Mouse (Mus musculus) heart, adult 2 months (tissue): ENCODE data around the gene Smim23. TPM values are rescaled to one million over a fixed set of nuclear protein-coding genes. Genes with fewer than 3 reads are reported as not detected.

Experiments used
- DNase-seq, 2 experiments: peaks; one replicate each; pipeline ENCODE4 v3.0.0; 2021
- H3K27ac ChIP-seq: fragments of 200-600 bp; 2 replicates; pipeline ENCODE4 v1.8.1; 2022
- H3K27me3 ChIP-seq: fragments of 200-500 bp; 2 replicates; pipeline ENCODE4 v1.6.1; 2012; ENCODE audit warnings: mild to moderate bottlenecking, low read length, inconsistent platforms, mixed read lengths; ENCODE audit not compliant: control insufficient read depth, insufficient read depth
- H3K36me3 ChIP-seq: fragments of 200-500 bp; 2 replicates; pipeline ENCODE4 v1.6.1; 2012; ENCODE audit warnings: low read length, inconsistent platforms; ENCODE audit not compliant: control insufficient read depth, insufficient read depth
- H3K4me1 ChIP-seq: fragments of 200-500 bp; 2 replicates; pipeline ENCODE4 v1.6.1; 2011; ENCODE audit warnings: low read length; ENCODE audit not compliant: control insufficient read depth, insufficient read depth
- H3K4me3 ChIP-seq: fragments of 200-600 bp; 2 replicates; pipeline ENCODE4 v1.8.1; 2022
- H3K79me2 ChIP-seq: fragments of 200-500 bp; replicated peaks from 2 replicates; pipeline ENCODE4 v1.6.1; 2012; ENCODE audit warnings: mild to moderate bottlenecking, inconsistent platforms, low read length, moderate library complexity, mixed read lengths; ENCODE audit not compliant: control insufficient read depth, insufficient read depth
- H3K9ac ChIP-seq: fragments of 200-500 bp; 2 replicates; pipeline ENCODE4 v1.6.1; 2012; ENCODE audit warnings: low read depth, mild to moderate bottlenecking, control low read depth, inconsistent platforms, low read length, mixed read lengths
- CTCF ChIP-seq: fragments of 200-600 bp; IDR thresholded peaks from 2 replicates; pipeline ENCODE4 v1.8.1; 2022; ENCODE audit warnings: antibody characterized with exemption, mild to moderate bottlenecking, moderate library complexity
- EP300 ChIP-seq: fragments of 200-500 bp; IDR thresholded peaks from 2 replicates; pipeline ENCODE4 v1.6.1; 2011; ENCODE audit warnings: low read depth, low read length, control low read depth; ENCODE audit not compliant: insufficient read depth
- POLR2A ChIP-seq: fragments of 200-500 bp; IDR thresholded peaks from 2 replicates; pipeline ENCODE4 v1.6.1; 2011; ENCODE audit warnings: mild to moderate bottlenecking, low read depth, low read length, control low read depth; ENCODE audit not compliant: insufficient read depth
- WGBS: fragments of 180-500 bp; shearing (Covaris S2); methylation state at CpG from one replicate; pipeline ENCODE4 v1.1.7; 2018; 5-methylcytosine and 5-hydroxymethylcytosine counted together
- intact Hi-C: fragments of 180-260 bp; cut with DNase I; formaldehyde crosslinking; loops from one replicate; pipeline ENCODE4 v1.15.1; 2025
- polyA plus RNA-seq: library from polyadenylated mRNA; depleted of rRNA; stranded (reverse); fragments of >200 nt; gene quantifications from 2 replicates; pipeline ENCODE4 v1.2.3, GENCODE M21; 2012
- total RNA-seq, 2 experiments: library from RNA; stranded (reverse); gene quantifications; 2 replicates each; pipeline ENCODE4 v1.2.3; 2021

The Smim23 gene
- total and polyA plus RNA-seq, 3 experiments, result not detected

DNA sequence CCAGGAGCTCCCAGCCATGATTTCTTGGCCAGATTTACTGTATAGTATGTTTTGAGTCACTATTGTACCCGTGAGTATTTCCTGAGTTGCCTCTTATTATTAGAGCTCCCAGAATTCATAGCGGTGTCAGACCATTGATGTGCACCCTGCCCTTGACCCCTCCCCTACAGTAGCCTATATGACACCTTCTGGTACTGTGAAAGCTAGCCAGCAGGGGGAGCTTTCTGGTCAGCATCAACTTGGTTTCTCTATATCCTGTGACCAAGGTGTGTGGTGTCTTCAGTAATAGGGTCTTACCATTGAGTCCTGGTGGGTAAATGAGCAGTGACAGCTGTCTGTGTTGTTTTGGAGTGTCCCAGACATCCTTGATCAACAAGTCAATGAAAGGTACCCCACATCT, 18.4 kb downstream of the Smim23 start:
- intact Hi-C loops, result loop anchor here (1.0 to 2.0 kb wide), 2 partner anchors 151 to 343 kb away; no protein-coding TSS in a partner anchor
- TF ChIP-seq CTCF (peak; percentile 79), EP300 (no peak), POLR2A (no peak)
- H3K27ac ChIP-seq, result no peak overlapping the region
- 10% methylated on average over 2 of the region's 2 CpGs for WGBS
- no peak overlapping the region for H3K9ac ChIP-seq
- no peaks in the 10 kb centered on the region for H3K36me3 ChIP-seq
- H3K4me3 ChIP-seq, result no peak overlapping the region
- no peaks in the 10 kb centered on the region for H3K79me2 ChIP-seq
- no peaks in the 10 kb centered on the region for H3K27me3 ChIP-seq
- peak; percentile 29 to 32 for DNase-seq
- H3K4me1 ChIP-seq, result no peaks in the 10 kb centered on the region

DNA sequence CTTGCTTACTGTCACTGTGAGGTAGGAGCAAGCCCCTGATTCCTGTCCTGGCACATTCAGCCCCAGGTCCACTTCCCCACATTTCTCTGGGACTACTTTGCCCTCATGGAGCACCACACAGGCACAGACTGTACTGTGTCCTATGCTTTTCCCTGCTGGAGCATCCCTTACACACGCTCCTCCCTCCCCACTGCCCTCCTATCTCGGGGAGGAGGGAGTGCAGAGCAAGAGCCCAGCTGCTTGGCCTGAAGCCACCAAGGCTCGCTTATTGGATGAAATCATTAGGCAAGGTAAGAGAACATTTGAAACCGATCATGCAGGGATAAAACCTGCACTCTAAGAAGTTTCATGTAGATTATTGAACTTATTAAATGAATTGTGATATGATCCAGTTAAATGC, 20.7 kb downstream of the Smim23 start:
- 56% methylated on average over 4 of the region's 4 CpGs for WGBS
- Histone ChIP-seq H3K36me3 (no peaks in the 10 kb centered on the region), H3K79me2 (no peaks in the 10 kb centered on the region), H3K27ac (no peak overlapping the region), H3K27me3 (no peaks in the 10 kb centered on the region), H3K9ac (no peak overlapping the region), H3K4me3 (no peak overlapping the region), H3K4me1 (no peaks in the 10 kb centered on the region)
- intact Hi-C loops, result no loop called here
- no peak for TF ChIP-seq POLR2A
- no peak for TF ChIP-seq EP300
- no peak for TF ChIP-seq CTCF
- DNase-seq, result no peak

GRCm38 (mm10) chr11:32801715-32802114, 22.7 kb downstream of the Smim23 start:
- TF ChIP-seq POLR2A (no peak), EP300 (no peak), CTCF (no peak)
- H3K4me1 ChIP-seq, result no peaks in the 10 kb centered on the region
- no peak overlapping the region for H3K27ac ChIP-seq
- no peaks in the 10 kb centered on the region for H3K79me2 ChIP-seq
- H3K36me3 ChIP-seq, result no peaks in the 10 kb centered on the region
- 64% methylated on average over 6 of the region's 6 CpGs for WGBS
- no peak overlapping the region for H3K4me3 ChIP-seq
- no peak for DNase-seq
- H3K9ac ChIP-seq, result no peak overlapping the region
- intact Hi-C loops, result no loop called here
- no peaks in the 10 kb centered on the region for H3K27me3 ChIP-seq

- no peak for TF ChIP-seq EP300
- TF ChIP-seq CTCF, result no peak
- TF ChIP-seq POLR2A, result no peak
- Histone ChIP-seq H3K4me3 (no peak overlapping the region), H3K79me2 (no peaks in the 10 kb centered on the region), H3K27ac (no peak overlapping the region), H3K9ac (no peak overlapping the region), H3K4me1 (no peaks in the 10 kb centered on the region), H3K27me3 (no peaks in the 10 kb centered on the region), H3K36me3 (no peaks in the 10 kb centered on the region)
- no peak for DNase-seq
- intact Hi-C loops, result no loop called here
- WGBS, result 79% methylated on average over 7 of the region's 7 CpGs
Measured at GRCm38 (mm10) chr11:32800929-32801375, 23.5 kb downstream of the Smim23 start.

GRCm38 (mm10) chr11:32798445-32798844, 26.0 kb downstream of the Smim23 start:
- WGBS, result 51% methylated on average over 4 of the region's 4 CpGs
- H3K4me1 ChIP-seq, result no peaks in the 10 kb centered on the region
- no peak for TF ChIP-seq EP300
- TF ChIP-seq POLR2A, result no peak
- TF ChIP-seq CTCF, result no peak
- H3K4me3 ChIP-seq, result no peak overlapping the region
- DNase-seq, result no peak
- no peaks in the 10 kb centered on the region for H3K27me3 ChIP-seq
- no peaks in the 10 kb centered on the region for H3K36me3 ChIP-seq
- no peaks in the 10 kb centered on the region for H3K79me2 ChIP-seq
- no peak overlapping the region for H3K27ac ChIP-seq
- intact Hi-C loops, result no loop called here
- no peak overlapping the region for H3K9ac ChIP-seq

GRCm38 (mm10) chr11:32794759-32795445, 29.5 kb downstream of the Smim23 start:
- intact Hi-C loops, result no loop called here
- no peak overlapping the region for H3K4me3 ChIP-seq
- no peak for DNase-seq
- H3K4me1 ChIP-seq, result no peaks in the 10 kb centered on the region
- no peak overlapping the region for H3K27ac ChIP-seq
- no peaks in the 10 kb centered on the region for H3K79me2 ChIP-seq
- no peak overlapping the region for H3K9ac ChIP-seq
- 75% methylated on average over 10 of the region's 10 CpGs for WGBS
- H3K27me3 ChIP-seq, result no peaks in the 10 kb centered on the region
- no peak for TF ChIP-seq EP300
- TF ChIP-seq CTCF, result no peak
- no peak for TF ChIP-seq POLR2A
- H3K36me3 ChIP-seq, result no peaks in the 10 kb centered on the region
